Mouse (Mus musculus) testis, postnatal 10 days (tissue): ENCODE data around the gene Zfp966.
"Not testable (repeated sequence)": the region's sequence is repeated elsewhere in the genome, so short reads cannot be mapped to it uniquely, and the experiment has no call there.

ENCODE experiments used
- DNase-seq: peaks from one replicate; pipeline ENCODE4 v3.0.0; 2021; ENCODE audit warnings: low spot score

Gene Zfp966

GRCm38 (mm10) chr2:175931000-175931399 lies at the start of gene Zfp966:
Gene Zfp966, minus strand, starts transcription at chr2:175931100.
- not testable (repeated sequence) for DNase-seq

- not testable (repeated sequence) for DNase-seq
Measured at GRCm38 (mm10) chr2:175965031-175965430, 34.1 kb upstream of the Zfp966 start, which contains the start of gene Gm2026. Gene Gm2026, plus strand, starts transcription at chr2:175965331.

- not testable (repeated sequence) for DNase-seq
Measured at GRCm38 (mm10) chr2:175869024-175869423, 61.9 kb downstream of the Zfp966 start, which contains the start of gene Gm6710. Gene Gm6710, plus strand, starts transcription at chr2:175869219.
